Mouse (Mus musculus) bone marrow macrophage, adult 2 months (primary cell): ENCODE data around the gene Ccm2.

Source experiments
- CTCF ChIP-seq: IDR thresholded peaks from 2 replicates; pipeline ENCODE4 v1.5.1; 2012; ENCODE audit warnings: low read depth, mild to moderate bottlenecking, low read length, moderate library complexity
- POLR2A ChIP-seq: IDR thresholded peaks from 2 replicates; pipeline ENCODE4 v1.6.1; 2012; ENCODE audit warnings: mild to moderate bottlenecking, low read depth, low read length, borderline replicate concordance

- TF ChIP-seq CTCF = no peak
- no peak for TF ChIP-seq POLR2A
These were observed 49.3 kb upstream of the Ccm2 start for GRCm38 (mm10) chr11:6497311-6497948.
